Mouse (Mus musculus): ENCODE measurements around the gene Eloa.

Eloa gene

GRCm38 (mm10) chr4:135958354-135958753 lies 63.2 kb downstream of the Eloa start:
- DNase-seq (ENCODE audit: low read depth, low spot score) = no peak

GRCm38 (mm10) chr4:135955886-135956285 lies 65.7 kb downstream of the Eloa start:
- no peak for DNase-seq (ENCODE audit: low read depth, low spot score)

- DNase-seq (ENCODE audit: low read depth, low spot score) = peak; percentile 82
These were observed 67.3 kb downstream of the Eloa start for GRCm38 (mm10) chr4:135954241-135954640.
